Mouse (Mus musculus): ENCODE data around the gene Idh3b. TPM values are rescaled to one million over a fixed set of nuclear protein-coding genes. Genes with fewer than 3 reads are reported as not detected.

The Idh3b gene
- polyA plus RNA-seq (2015; fragmentation: Nextera tagmentation; extraction: Ambion mirVana) = 117 and 127 TPM in 2 replicates

DNA sequence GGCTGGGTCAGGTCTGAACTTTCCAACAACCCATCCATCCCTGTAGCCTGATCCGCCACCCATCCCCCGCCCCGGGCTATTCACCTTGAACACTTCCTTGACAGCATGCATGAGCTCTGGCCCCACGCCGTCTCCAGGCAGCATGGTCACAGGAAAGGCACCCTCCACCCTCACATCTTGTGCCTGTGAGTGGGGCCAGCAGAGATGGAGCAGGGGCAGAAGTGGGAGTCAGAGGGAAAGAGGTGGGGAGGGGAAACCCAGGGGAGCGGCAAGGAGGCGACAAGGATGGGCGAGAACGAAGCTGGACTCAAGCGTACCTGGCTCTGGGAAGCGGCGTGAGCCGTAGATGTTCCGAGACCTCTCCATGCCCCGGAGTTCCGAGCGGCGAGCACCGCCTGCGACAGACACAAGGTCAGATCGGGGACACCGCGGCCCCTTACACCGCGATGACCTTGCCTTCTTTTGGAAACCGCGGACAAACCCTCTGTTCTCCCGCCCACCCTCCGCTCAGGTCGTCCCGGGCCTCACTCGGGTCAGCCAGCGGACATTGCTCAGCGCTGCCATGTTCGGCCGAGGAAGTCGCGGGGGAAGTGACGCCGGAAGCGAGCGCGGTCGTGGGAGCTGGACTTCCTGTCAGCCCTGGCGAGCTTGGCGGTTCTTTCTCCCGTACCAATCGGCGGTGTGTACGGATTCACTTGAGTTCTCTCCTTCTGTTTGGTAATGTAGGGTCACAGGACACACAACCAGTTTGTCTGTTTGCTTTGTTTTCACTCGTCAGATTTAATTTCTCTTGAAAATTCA lies at the start of gene Idh3b:
Idh3b (minus strand) TSS at position 694 of the 801 bp plus-strand sequence.

DNA sequence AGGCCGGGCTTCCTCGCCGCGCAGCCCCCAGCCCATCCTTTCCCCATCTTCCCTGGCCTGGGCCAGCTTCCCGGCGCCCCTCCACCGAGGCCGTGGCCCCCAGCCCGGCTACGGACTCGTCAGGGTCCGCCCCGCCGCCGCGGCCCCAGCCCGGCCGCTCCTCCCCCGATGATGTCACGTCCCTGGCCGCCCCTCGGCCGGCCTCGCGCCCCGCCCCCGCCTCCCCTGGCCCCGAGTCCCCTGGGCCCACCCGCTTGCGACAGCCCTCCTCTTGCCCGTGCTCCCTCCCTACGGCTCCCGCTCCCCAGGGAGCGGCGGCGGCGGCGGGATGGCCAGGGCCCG lies 10.6 kb upstream of the Idh3b start, which contains the start of gene Ebf4:
Ebf4 (plus strand) TSS at position 234 of the 342 bp plus-strand sequence.

DNA sequence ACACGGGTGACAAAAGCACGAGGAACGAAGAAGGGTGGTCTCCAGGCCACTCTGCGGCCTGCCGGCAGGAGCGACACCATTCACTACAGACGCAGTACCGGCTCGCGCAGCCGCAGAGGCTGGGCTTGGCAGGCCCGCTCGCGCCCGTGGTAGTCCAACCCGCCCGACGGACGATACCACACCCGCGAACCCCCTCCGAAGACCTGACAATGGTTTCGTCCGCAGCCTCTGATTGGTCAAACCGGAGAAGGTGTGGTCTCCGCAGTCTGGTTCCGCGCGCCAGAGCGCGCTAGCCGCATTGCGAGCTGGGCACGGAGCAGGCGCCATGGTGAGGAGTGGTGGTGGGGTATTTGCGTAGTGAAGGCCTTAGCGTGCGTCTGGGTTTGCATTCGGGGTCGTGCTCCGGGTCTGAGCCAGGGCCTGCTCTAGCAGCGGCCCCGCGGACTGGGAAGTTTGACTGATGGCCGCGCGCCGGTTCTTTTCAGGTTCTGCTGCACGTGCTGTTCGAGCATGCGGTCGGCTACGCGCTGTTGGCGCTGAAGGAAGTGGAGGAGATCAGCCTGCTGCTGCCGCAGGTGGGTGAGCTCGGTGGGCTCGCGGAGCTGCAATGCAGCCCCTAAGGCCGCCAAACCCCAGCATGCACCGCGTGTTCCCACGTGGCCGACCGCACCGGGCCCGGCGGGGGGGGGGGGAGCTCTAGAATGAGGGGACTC lies 10.0 kb downstream of the Idh3b start, which contains the start of gene Nop56:
Nop56 (plus strand) TSS at position 282 of the 713 bp plus-strand sequence.

Other genes with a start within 250 kb of the Idh3b start
- gene Tgm6, start 172.1 kb downstream of the Idh3b start, polyA plus RNA-seq (2015; fragmentation: Nextera tagmentation; extraction: Ambion mirVana) = 0.15 and 0.16 TPM in 2 replicates
- gene Snrpb, start 105.1 kb downstream of the Idh3b start, polyA plus RNA-seq (2015; fragmentation: Nextera tagmentation; extraction: Ambion mirVana) = 345 and 359 TPM in 2 replicates
- gene Tmc2, start 89.4 kb downstream of the Idh3b start, polyA plus RNA-seq (2015; fragmentation: Nextera tagmentation; extraction: Ambion mirVana) = not detected in 2 replicates
- 96.7 and 114 TPM in 2 replicates for gene Nop56, start 10.1 kb downstream of the Idh3b start, polyA plus RNA-seq (2015; fragmentation: Nextera tagmentation; extraction: Ambion mirVana)
- gene Ebf4, start 10.6 kb upstream of the Idh3b start, polyA plus RNA-seq (2015; fragmentation: Nextera tagmentation; extraction: Ambion mirVana) = 0.72 and 1.1 TPM in 2 replicates
- gene Cpxm1, start 113.0 kb upstream of the Idh3b start, polyA plus RNA-seq (2015; fragmentation: Nextera tagmentation; extraction: Ambion mirVana) = 10.1 and 15.1 TPM in 2 replicates
- gene Gm28372, start 120.7 kb upstream of the Idh3b start, polyA plus RNA-seq (2015; fragmentation: Nextera tagmentation; extraction: Ambion mirVana) = not detected in 2 replicates
- gene 1700020A23Rik, start 120.7 kb upstream of the Idh3b start, polyA plus RNA-seq (2015; fragmentation: Nextera tagmentation; extraction: Ambion mirVana) = 0.24 TPM in 1 of 2 replicates, not detected in the other
- gene Tmem239, start 121.9 kb upstream of the Idh3b start, polyA plus RNA-seq (2015; fragmentation: Nextera tagmentation; extraction: Ambion mirVana) = not detected in 2 replicates
- gene Vps16, start 139.8 kb upstream of the Idh3b start, polyA plus RNA-seq (2015; fragmentation: Nextera tagmentation; extraction: Ambion mirVana) = 32.2 and 36.0 TPM in 2 replicates
- 6.5 and 6.7 TPM in 2 replicates for gene Pced1a, start 140.2 kb upstream of the Idh3b start, polyA plus RNA-seq (2015; fragmentation: Nextera tagmentation; extraction: Ambion mirVana)
- 64.1 and 64.4 TPM in 2 replicates for gene Ptpra, start 165.7 kb upstream of the Idh3b start, polyA plus RNA-seq (2015; fragmentation: Nextera tagmentation; extraction: Ambion mirVana)

Data from urinary bladder, postnatal 0 days (tissue).